Mouse (Mus musculus): Measurements from ENCODE around the gene Hdac4. TPM values are rescaled to one million over a fixed set of nuclear protein-coding genes. Genes with fewer than 3 reads are reported as not detected.

Hdac4 gene
- polyA plus RNA-seq, 1 experiment from 2014 or later: 20.3 TPM

- WGBS: 73% methylated on average over 3 of the region's 3 CpGs
- no peak overlapping the region for H3K27ac ChIP-seq (ENCODE audit: low read length)
- no peak for ATAC-seq (ENCODE audit: insufficient number of reproducible peaks, insufficient read depth, low FRiP score, low read depth)
Measured at GRCm38 (mm10) chr1:91935171-91935570, 260.3 kb downstream of the Hdac4 start.

GRCm38 (mm10) chr1:91933681-91934080, 261.8 kb downstream of the Hdac4 start:
- Histone ChIP-seq H3K4me3 (ENCODE audit: low read depth, low read length) (no peak overlapping the region), H3K4me2 (replicated peaks; ENCODE audit: low read depth, low read length) (no peak overlapping the region), H3K27ac (ENCODE audit: low read length) (no peak overlapping the region), H3K9ac (replicated peaks; ENCODE audit: low read depth, low read length) (no peak overlapping the region), H3K36me3 (ENCODE audit: control insufficient read depth, insufficient read depth, low read length) (peaks cover 13% of the 10 kb centered on the region; the same call in 1 of the 2 replicates), H3K4me1 (ENCODE audit: control insufficient read depth, insufficient read depth, low read length) (no peaks in the 10 kb centered on the region), H3K9me3 (ENCODE audit: control insufficient read depth, low read depth, low read length) (no peaks in the 10 kb centered on the region), H3K27me3 (ENCODE audit: control insufficient read depth, insufficient read depth, low read length) (no peaks in the 10 kb centered on the region)
- WGBS: 85% methylated on average over 8 of the region's 8 CpGs
- ATAC-seq (ENCODE audit: insufficient number of reproducible peaks, insufficient read depth, low FRiP score, low read depth): no peak

More at GRCm38 (mm10) chr1:91935171-91935570, 260.3 kb downstream of the Hdac4 start:
- Histone ChIP-seq H3K9me3 (ENCODE audit: control insufficient read depth, low read depth, low read length) (no peaks in the 10 kb centered on the region), H3K4me3 (ENCODE audit: low read depth, low read length) (no peak overlapping the region), H3K4me2 (replicated peaks; ENCODE audit: low read depth, low read length) (no peak overlapping the region), H3K36me3 (ENCODE audit: control insufficient read depth, insufficient read depth, low read length) (peaks cover 13% of the 10 kb centered on the region; the same call in 1 of the 2 replicates), H3K27me3 (ENCODE audit: control insufficient read depth, insufficient read depth, low read length) (no peaks in the 10 kb centered on the region), H3K9ac (replicated peaks; ENCODE audit: low read depth, low read length) (no peak overlapping the region), H3K4me1 (ENCODE audit: control insufficient read depth, insufficient read depth, low read length) (no peaks in the 10 kb centered on the region)

- no peaks in the 10 kb centered on the region for H3K27me3 ChIP-seq (ENCODE audit: control insufficient read depth, insufficient read depth, low read length)
- H3K9ac ChIP-seq (replicated peaks; ENCODE audit: low read depth, low read length): no peak overlapping the region
- H3K9me3 ChIP-seq (ENCODE audit: control insufficient read depth, low read depth, low read length): no peaks in the 10 kb centered on the region
- no peaks in the 10 kb centered on the region for H3K4me1 ChIP-seq (ENCODE audit: control insufficient read depth, insufficient read depth, low read length)
- no peak overlapping the region for H3K4me3 ChIP-seq (ENCODE audit: low read depth, low read length)
- ATAC-seq (ENCODE audit: insufficient number of reproducible peaks, insufficient read depth, low FRiP score, low read depth): no peak
- WGBS: 88% methylated on average over 12 of the region's 12 CpGs
- peaks cover 13% of the 10 kb centered on the region; the same call in 1 of the 2 replicates for H3K36me3 ChIP-seq (ENCODE audit: control insufficient read depth, insufficient read depth, low read length)
- no peak overlapping the region for H3K27ac ChIP-seq (ENCODE audit: low read length)
- no peak overlapping the region for H3K4me2 ChIP-seq (replicated peaks; ENCODE audit: low read depth, low read length)
Measured at GRCm38 (mm10) chr1:91932221-91932620, 263.3 kb downstream of the Hdac4 start.

GRCm38 (mm10) chr1:91931786-91932185, 263.7 kb downstream of the Hdac4 start:
- H3K9ac ChIP-seq (replicated peaks; ENCODE audit: low read depth, low read length): no peak overlapping the region
- H3K4me2 ChIP-seq (replicated peaks; ENCODE audit: low read depth, low read length): no peak overlapping the region
- no peak for ATAC-seq (ENCODE audit: insufficient number of reproducible peaks, insufficient read depth, low FRiP score, low read depth)
- no peaks in the 10 kb centered on the region for H3K27me3 ChIP-seq (ENCODE audit: control insufficient read depth, insufficient read depth, low read length)
- 92% methylated on average over 3 of the region's 3 CpGs for WGBS
- H3K27ac ChIP-seq (ENCODE audit: low read length): no peak overlapping the region
- no peak overlapping the region for H3K4me3 ChIP-seq (ENCODE audit: low read depth, low read length)
- no peaks in the 10 kb centered on the region for H3K9me3 ChIP-seq (ENCODE audit: control insufficient read depth, low read depth, low read length)
- H3K4me1 ChIP-seq (ENCODE audit: control insufficient read depth, insufficient read depth, low read length): no peaks in the 10 kb centered on the region
- peaks cover 13% of the 10 kb centered on the region; the same call in 1 of the 2 replicates for H3K36me3 ChIP-seq (ENCODE audit: control insufficient read depth, insufficient read depth, low read length)

GRCm38 (mm10) chr1:91931196-91931595, 264.3 kb downstream of the Hdac4 start:
- Histone ChIP-seq H3K4me1 (ENCODE audit: control insufficient read depth, insufficient read depth, low read length) (no peaks in the 10 kb centered on the region), H3K27ac (ENCODE audit: low read length) (no peak overlapping the region), H3K9me3 (ENCODE audit: control insufficient read depth, low read depth, low read length) (no peaks in the 10 kb centered on the region), H3K9ac (replicated peaks; ENCODE audit: low read depth, low read length) (no peak overlapping the region), H3K4me3 (ENCODE audit: low read depth, low read length) (no peak overlapping the region), H3K27me3 (ENCODE audit: control insufficient read depth, insufficient read depth, low read length) (no peaks in the 10 kb centered on the region), H3K4me2 (replicated peaks; ENCODE audit: low read depth, low read length) (no peak overlapping the region), H3K36me3 (ENCODE audit: control insufficient read depth, insufficient read depth, low read length) (peaks cover 13% of the 10 kb centered on the region; the same call in 1 of the 2 replicates)
- ATAC-seq (ENCODE audit: insufficient number of reproducible peaks, insufficient read depth, low FRiP score, low read depth): no peak
- WGBS: 88% methylated on average over 10 of the region's 10 CpGs

GRCm38 (mm10) chr1:91929051-91929450, 266.4 kb downstream of the Hdac4 start:
- H3K36me3 ChIP-seq (ENCODE audit: control insufficient read depth, insufficient read depth, low read length): peaks cover 13% of the 10 kb centered on the region; the same call in 1 of the 2 replicates
- H3K4me1 ChIP-seq (ENCODE audit: control insufficient read depth, insufficient read depth, low read length): no peaks in the 10 kb centered on the region
- 83% methylated on average over 13 of the region's 13 CpGs for WGBS
- no peak overlapping the region for H3K9ac ChIP-seq (replicated peaks; ENCODE audit: low read depth, low read length)
- no peak for ATAC-seq (ENCODE audit: insufficient number of reproducible peaks, insufficient read depth, low FRiP score, low read depth)
- H3K4me2 ChIP-seq (replicated peaks; ENCODE audit: low read depth, low read length): no peak overlapping the region
- H3K27me3 ChIP-seq (ENCODE audit: control insufficient read depth, insufficient read depth, low read length): no peaks in the 10 kb centered on the region
- H3K9me3 ChIP-seq (ENCODE audit: control insufficient read depth, low read depth, low read length): no peaks in the 10 kb centered on the region
- no peak overlapping the region for H3K4me3 ChIP-seq (ENCODE audit: low read depth, low read length)
- no peak overlapping the region for H3K27ac ChIP-seq (ENCODE audit: low read length)

GRCm38 (mm10) chr1:91927536-91928315, 267.8 kb downstream of the Hdac4 start:
- Histone ChIP-seq H3K9me3 (ENCODE audit: control insufficient read depth, low read depth, low read length) (no peaks in the 10 kb centered on the region), H3K9ac (replicated peaks; ENCODE audit: low read depth, low read length) (no peak overlapping the region), H3K27ac (ENCODE audit: low read length) (no peak overlapping the region), H3K27me3 (ENCODE audit: control insufficient read depth, insufficient read depth, low read length) (no peaks in the 10 kb centered on the region), H3K4me2 (replicated peaks; ENCODE audit: low read depth, low read length) (no peak overlapping the region), H3K4me3 (ENCODE audit: low read depth, low read length) (no peak overlapping the region), H3K4me1 (ENCODE audit: control insufficient read depth, insufficient read depth, low read length) (no peaks in the 10 kb centered on the region), H3K36me3 (ENCODE audit: control insufficient read depth, insufficient read depth, low read length) (peaks cover 7% of the 10 kb centered on the region; the same call in 1 of the 2 replicates)
- no peak for ATAC-seq (ENCODE audit: insufficient number of reproducible peaks, insufficient read depth, low FRiP score, low read depth)
- 67% methylated on average over 10 of the region's 10 CpGs for WGBS

GRCm38 (mm10) chr1:91923567-91923966, 271.9 kb downstream of the Hdac4 start:
- H3K4me2 ChIP-seq (replicated peaks; ENCODE audit: low read depth, low read length): no peak overlapping the region
- H3K4me3 ChIP-seq (ENCODE audit: low read depth, low read length): no peak overlapping the region
- H3K4me1 ChIP-seq (ENCODE audit: control insufficient read depth, insufficient read depth, low read length): no peaks in the 10 kb centered on the region
- H3K9me3 ChIP-seq (ENCODE audit: control insufficient read depth, low read depth, low read length): no peaks in the 10 kb centered on the region
- no peak for ATAC-seq (ENCODE audit: insufficient number of reproducible peaks, insufficient read depth, low FRiP score, low read depth)
- 94% methylated on average over 9 of the region's 9 CpGs for WGBS
- H3K27ac ChIP-seq (ENCODE audit: low read length): no peak overlapping the region
- H3K36me3 ChIP-seq (ENCODE audit: control insufficient read depth, insufficient read depth, low read length): no peaks in the 10 kb centered on the region
- no peak overlapping the region for H3K9ac ChIP-seq (replicated peaks; ENCODE audit: low read depth, low read length)
- no peaks in the 10 kb centered on the region for H3K27me3 ChIP-seq (ENCODE audit: control insufficient read depth, insufficient read depth, low read length)

All from stomach, embryonic 14.5 days (tissue).